ENCODE assay signal across 8 mouse cellular contexts in the genomic region with DNA sequence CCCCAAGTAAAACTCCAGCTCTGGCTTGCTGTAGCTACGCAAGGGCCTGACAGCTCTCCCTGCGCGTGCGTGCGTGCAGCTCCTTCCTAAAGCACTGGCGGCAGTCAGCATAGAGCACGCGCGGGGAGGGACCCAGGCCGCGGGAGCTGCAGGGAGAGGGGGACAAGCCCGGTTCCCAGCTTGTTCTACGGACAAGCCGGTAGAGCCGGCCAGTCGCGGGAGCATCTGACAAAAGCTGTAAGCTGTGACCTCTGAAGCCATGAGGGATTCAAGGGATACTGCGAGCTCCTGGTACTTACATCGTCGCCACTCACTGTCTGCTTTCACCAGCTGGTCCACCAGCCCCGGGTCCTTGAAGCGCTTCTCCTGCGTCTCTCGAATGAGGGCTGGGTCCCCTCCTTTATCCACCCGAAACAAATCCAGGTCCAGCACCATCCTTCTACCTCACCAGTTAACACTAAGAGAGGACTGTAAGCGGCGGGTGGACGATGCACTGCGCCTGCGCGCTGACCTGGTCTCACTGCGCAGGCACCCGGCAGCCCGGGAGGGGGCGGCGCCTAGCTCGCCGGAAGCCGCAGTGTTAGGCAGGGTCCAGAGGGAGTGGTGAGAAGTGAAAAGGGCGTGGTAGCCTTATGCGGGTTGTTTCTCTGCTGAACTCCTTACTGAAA. TPM values are rescaled to one million over a fixed set of nuclear protein-coding genes. Genes with fewer than 3 reads are reported as not detected.
DNase-seq lines count a peak whose midpoint lies in the region; ATAC-seq and TF ChIP-seq lines count a peak whose summit lies in the region.

TSS of gene Sars (minus strand) at position 512 of the 668 bp plus-strand sequence.

- no peaks in the 10 kb centered on the region for H3K27me3 ChIP-seq in hindbrain, postnatal 0 days (ENCODE audit: insufficient read depth, low read length)

- H3K9ac ChIP-seq in hindbrain, postnatal 0 days (replicated peaks; ENCODE audit: low read length): peak within 1 kb of the TSS; percentile 88

- intact Hi-C loops in gastrocnemius, adult 2 months (cut with DNase I): loop anchor here (2.0 kb wide), 1 partner anchor 110 kb away; no protein-coding TSS in a partner anchor
- intact Hi-C loops in left cerebral cortex, adult 2 months (cut with DNase I): loop anchor here (2.0 to 5.0 kb wide), 2 partner anchors 44 to 52 kb away; no protein-coding TSS in a partner anchor

- peak within 1 kb of the TSS; percentile 74 for H3K4me3 ChIP-seq in gastrocnemius, adult 2 months
- H3K4me3 ChIP-seq in hindbrain, postnatal 0 days (ENCODE audit: low read length): peak within 1 kb of the TSS; percentile 81
- H3K4me3 ChIP-seq in left cerebral cortex, adult 2 months: peak within 1 kb of the TSS; percentile 89

- 0% methylated on average over 38 of the region's 41 CpGs for whole genome bisulfite sequencing in hindbrain, postnatal 0 days

- peak within 1 kb of the TSS; percentile 90 for H3K27ac ChIP-seq in gastrocnemius, adult 2 months
- H3K27ac ChIP-seq in hindbrain, postnatal 0 days: peak within 1 kb of the TSS; percentile 91
- peak within 1 kb of the TSS; percentile 89 for H3K27ac ChIP-seq in left cerebral cortex, adult 2 months

- H3K9me3 ChIP-seq in hindbrain, postnatal 0 days (ENCODE audit: low read length): no peaks in the 10 kb centered on the region

- no peaks in the 10 kb centered on the region for H3K36me3 ChIP-seq in hindbrain, postnatal 0 days (ENCODE audit: insufficient read depth, low read length)

- DNase-seq in WW6 (ENCODE audit: low read depth, low spot score): peak; percentile 72
- peak; percentile 84 to 91 for DNase-seq in cerebellum, postnatal 4 days (ENCODE audit: low spot score in 2 of 2)
- peak; percentile 96 for DNase-seq in gastrocnemius, adult 2 months
- DNase-seq in hindbrain, postnatal 0 days (ENCODE audit: low spot score): peak; percentile 97
- DNase-seq in left cerebral cortex, adult 2 months (ENCODE audit: extremely low spot score in 1 of 2, low spot score in 2 of 2): peak; percentile 87 to 89
- DNase-seq in right cerebral cortex, adult 2 months (ENCODE audit: low spot score in 2 of 2): peak; percentile 87 to 90
- DNase-seq in urinary bladder, postnatal 14 days (ENCODE audit: low spot score): peak; percentile 92

- H3K4me2 ChIP-seq in hindbrain, postnatal 0 days (ENCODE audit: low read depth, low read length): peak within 1 kb of the TSS; percentile 88

- peak; percentile 96 for ATAC-seq in hindbrain, postnatal 0 days
- peak; percentile 92 for ATAC-seq in megakaryocyte, adult 5-6 weeks (ENCODE audit: poor library complexity, severe bottlenecking)

- peak; percentile 65 for TF ChIP-seq CTCF in gastrocnemius, adult 2 months (IDR thresholded peaks at IDR 0.05)
- TF ChIP-seq CTCF in hindbrain, postnatal 0 days (IDR thresholded peaks at IDR 0.05; ENCODE audit: low read depth): peak; percentile 49
- peak; percentile 60 for TF ChIP-seq CTCF in left cerebral cortex, adult 2 months (IDR thresholded peaks at IDR 0.05)

- H3K4me1 ChIP-seq in hindbrain, postnatal 0 days (ENCODE audit: insufficient read depth, low read length): peaks cover 10% of the 10 kb centered on the region

RNA-seq across cellular contexts. Expression of gene Sars, which starts in this region (rescaled TPM):
- total RNA-seq in gastrocnemius, adult 2 months (2021): 100 to 1,000 TPM; 116 to 135 TPM
- total RNA-seq in hindbrain, postnatal 0 days (2014; rRNA removed): 122 and 137 TPM in 2 replicates
- polyA plus RNA-seq in hindbrain, postnatal 0 days (2015; fragmentation: Nextera tagmentation; extraction: Ambion mirVana): 214 and 223 TPM in 2 replicates
- total RNA-seq in left cerebral cortex, adult 2 months (2021): 100 to 1,000 TPM; 216 to 222 TPM
- 19.2 and 19.9 TPM in 2 replicates for total RNA-seq in megakaryocyte, adult 5-6 weeks (2015)
- 241 and 283 TPM in 2 replicates for total RNA-seq in megakaryocyte, adult 5-6 weeks (2017)

Comparison
In these comparisons a context has a peak if more than half of its experiments do, and no peak if none do; other contexts are left out.
1. Peak in every context shown above with its lines: DNase-seq, ATAC-seq, H3K4me3 ChIP-seq and H3K27ac ChIP-seq.